Mouse (Mus musculus) embryonic facial prominence, embryonic 14.5 days (tissue): ENCODE data around the gene 1700025G04Rik. TPM values are rescaled to one million over a fixed set of nuclear protein-coding genes. Genes with fewer than 3 reads are reported as not detected.

Experiments
- ATAC-seq: fragments of 200-750 bp; cut with Nextera tagmentation; 2 replicates; pipeline ENCODE4 v1.8.0; 2017; ENCODE audit warnings: low read depth, moderate number of reproducible peaks, moderate TSS enrichment
- DNase-seq: peaks from one replicate; pipeline ENCODE4 v3.0.0-alpha.2; 2015; ENCODE audit warnings: low spot score
- H3K27ac ChIP-seq: fragments of 300-500 bp; sonication (generic); replicated peaks from 2 replicates; pipeline ENCODE4 v1.5.1; 2014; ENCODE audit warnings: low read depth, mild to moderate bottlenecking, low read length, moderate library complexity
- H3K27me3 ChIP-seq: fragments of 300-500 bp; sonication (generic); replicated peaks from 2 replicates; pipeline ENCODE4 v1.6.1; 2014; ENCODE audit warnings: low read length; ENCODE audit not compliant: control insufficient read depth, insufficient read depth
- H3K36me3 ChIP-seq: fragments of 300-500 bp; sonication (generic); 2 replicates; pipeline ENCODE4 v1.6.1; 2014; ENCODE audit warnings: low read length, mixed read lengths; ENCODE audit not compliant: control insufficient read depth, insufficient read depth
- H3K4me1 ChIP-seq: fragments of 300-500 bp; sonication (generic); 2 replicates; pipeline ENCODE4 v1.6.1; 2014; ENCODE audit warnings: antibody characterized with exemption, low read length; ENCODE audit not compliant: control insufficient read depth, insufficient read depth
- H3K4me2 ChIP-seq: fragments of 300-500 bp; sonication (generic); 2 replicates; pipeline ENCODE4 v1.6.1; 2014; ENCODE audit warnings: low read depth, mild to moderate bottlenecking, low read length, moderate library complexity, mixed read lengths
- H3K4me3 ChIP-seq: fragments of 300-500 bp; sonication (generic); 2 replicates; pipeline ENCODE4 v1.5.1; 2014; ENCODE audit warnings: low read depth, mild to moderate bottlenecking, low read length
- H3K9ac ChIP-seq: fragments of 300-500 bp; sonication (generic); 2 replicates; pipeline ENCODE4 v1.6.1; 2014; ENCODE audit warnings: low read depth, mild to moderate bottlenecking, low read length, moderate library complexity, mixed read lengths
- H3K9me3 ChIP-seq: fragments of 300-500 bp; sonication (generic); 2 replicates; pipeline ENCODE4 v1.6.1; 2016; ENCODE audit warnings: low read length; ENCODE audit not compliant: control insufficient read depth
- WGBS: fragments of 180-500 bp; shearing (Covaris S2); extraction: QIAGEN DNeasy Blood & Tissue Kit; methylation state at CpG from one replicate; pipeline ENCODE4 v1.1.7; 2014; 5-methylcytosine and 5-hydroxymethylcytosine counted together
- polyA plus RNA-seq: library from polyadenylated mRNA; unstranded; fragments of >200 nt; fragmentation: Nextera tagmentation; extraction: Ambion mirVana; gene quantifications from 2 replicates; pipeline ENCODE4 v1.2.1, GENCODE M21; 2014

Gene 1700025G04Rik
- 35.5 and 37.0 TPM in 2 replicates for polyA plus RNA-seq

DNA sequence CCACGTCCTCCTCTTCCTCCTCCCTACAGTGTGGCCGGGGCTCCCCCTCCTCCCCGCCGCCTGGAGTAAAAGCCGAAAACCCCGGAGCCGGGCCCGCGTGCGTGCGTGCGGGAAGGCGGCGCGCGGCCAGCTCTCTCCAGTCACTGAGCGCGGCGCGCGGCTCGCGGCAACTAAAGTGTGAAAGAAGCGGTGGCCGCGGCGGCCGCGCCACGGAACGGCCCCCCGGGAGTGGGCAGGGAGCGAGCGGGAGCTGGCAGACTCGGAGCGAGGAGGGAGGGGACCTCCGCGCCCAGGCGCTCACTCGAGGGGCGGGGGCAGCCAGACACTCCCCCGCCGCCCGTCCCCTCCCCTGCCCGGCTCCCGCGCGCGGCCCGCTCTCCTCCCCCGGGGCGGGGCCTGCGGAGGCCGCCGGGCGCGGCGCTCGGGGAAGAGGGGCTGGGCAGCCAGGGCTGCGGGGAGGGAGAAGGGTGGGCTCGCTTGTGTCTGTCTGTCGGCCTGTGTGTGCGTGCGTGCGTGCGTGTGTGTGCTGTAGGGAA is at the start of gene 1700025G04Rik:
TSS of gene 1700025G04Rik (minus strand) at position 108 of the 536 bp plus-strand sequence.
- Histone ChIP-seq H3K4me2 (peak within 1 kb of the TSS; percentile 85), H3K4me3 (peak within 1 kb of the TSS; percentile 91), H3K4me1 (peaks cover 39% of the 10 kb centered on the region), H3K9me3 (no peaks in the 10 kb centered on the region), H3K27me3 (no peaks in the 10 kb centered on the region), H3K36me3 (no peaks in the 10 kb centered on the region), H3K27ac (peak within 1 kb of the TSS; percentile 88), H3K9ac (peak within 1 kb of the TSS; percentile 80)
- ATAC-seq (peak; percentile 92), DNase-seq (peak; percentile 95)
- WGBS, result under 1% methylated on average over 37 of the region's 66 CpGs

DNA sequence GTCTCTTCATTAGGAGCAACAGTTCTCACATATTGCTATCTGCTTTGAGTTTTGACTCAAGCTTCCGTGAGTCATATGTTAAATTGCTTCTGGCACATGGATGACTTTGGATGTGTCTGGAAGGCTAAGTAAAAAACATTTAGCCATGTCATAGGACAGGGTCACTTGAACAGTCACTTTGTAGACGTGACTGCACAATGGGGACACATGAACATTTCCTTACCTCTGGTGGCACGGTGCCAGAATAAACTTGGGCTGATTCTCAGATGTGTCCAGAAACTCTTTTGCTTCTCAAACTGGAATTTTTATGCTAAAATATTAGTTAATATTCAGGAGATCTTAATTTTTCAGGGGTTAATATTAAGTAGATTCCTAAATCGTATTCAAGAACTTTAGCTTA is 49.6 kb upstream of the 1700025G04Rik start:
- no peaks in the 10 kb centered on the region for H3K4me1 ChIP-seq
- WGBS, result 79% methylated on average over 4 of the region's 4 CpGs

DNA sequence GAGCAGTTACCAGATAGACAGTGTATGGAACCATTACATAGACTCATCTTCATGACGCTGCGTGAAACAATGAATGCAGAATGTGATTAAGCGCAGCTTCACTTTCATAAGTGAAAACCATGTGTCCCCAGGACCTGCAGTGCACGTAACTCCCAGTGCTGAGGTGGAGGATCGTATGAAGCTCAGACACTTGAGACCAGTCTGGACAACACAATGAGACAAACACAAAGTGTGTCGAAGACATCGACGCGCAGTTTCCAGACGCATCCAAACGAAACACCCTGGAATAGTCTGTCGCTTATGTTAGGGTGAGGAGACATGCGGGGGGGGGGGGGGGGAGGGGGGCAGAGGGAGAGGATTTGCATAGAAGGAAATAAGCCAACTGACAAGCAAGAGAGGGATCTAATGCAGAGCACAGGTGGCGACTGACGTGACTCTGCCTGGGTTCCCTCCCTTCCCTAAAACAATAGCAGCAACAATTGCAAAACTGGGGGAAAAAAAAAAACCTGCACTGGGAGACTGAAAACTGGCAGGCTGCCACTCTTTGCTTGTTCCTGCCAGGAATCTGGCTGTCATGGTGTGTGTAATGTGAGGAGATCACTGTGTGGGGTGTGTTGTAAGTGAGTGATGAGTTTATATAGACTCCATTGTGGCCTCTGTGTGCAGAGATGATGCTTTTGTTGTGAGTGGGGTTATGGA is 40.3 kb upstream of the 1700025G04Rik start:
- Histone ChIP-seq H3K27ac (no peak overlapping the region), H3K9ac (no peak overlapping the region), H3K9me3 (no peaks in the 10 kb centered on the region), H3K36me3 (no peaks in the 10 kb centered on the region), H3K4me3 (no peak overlapping the region), H3K4me1 (no peaks in the 10 kb centered on the region), H3K4me2 (peak overlapping the region; percentile 20; the same call in 1 of the 2 replicates), H3K27me3 (no peaks in the 10 kb centered on the region)
- 70% methylated on average over 14 of the region's 15 CpGs for WGBS
- ATAC-seq (peak; percentile 76), DNase-seq (peak; percentile 89)

More for the DNA sequence above, 49.6 kb upstream of the 1700025G04Rik start:
- ATAC-seq (no peak), DNase-seq (no peak)
- no peak overlapping the region for H3K27ac ChIP-seq
- H3K4me3 ChIP-seq, result no peak overlapping the region
- no peak overlapping the region for H3K4me2 ChIP-seq
- H3K9me3 ChIP-seq, result peaks cover 11% of the 10 kb centered on the region
- no peaks in the 10 kb centered on the region for H3K27me3 ChIP-seq
- H3K36me3 ChIP-seq, result no peaks in the 10 kb centered on the region
- no peak overlapping the region for H3K9ac ChIP-seq

DNA sequence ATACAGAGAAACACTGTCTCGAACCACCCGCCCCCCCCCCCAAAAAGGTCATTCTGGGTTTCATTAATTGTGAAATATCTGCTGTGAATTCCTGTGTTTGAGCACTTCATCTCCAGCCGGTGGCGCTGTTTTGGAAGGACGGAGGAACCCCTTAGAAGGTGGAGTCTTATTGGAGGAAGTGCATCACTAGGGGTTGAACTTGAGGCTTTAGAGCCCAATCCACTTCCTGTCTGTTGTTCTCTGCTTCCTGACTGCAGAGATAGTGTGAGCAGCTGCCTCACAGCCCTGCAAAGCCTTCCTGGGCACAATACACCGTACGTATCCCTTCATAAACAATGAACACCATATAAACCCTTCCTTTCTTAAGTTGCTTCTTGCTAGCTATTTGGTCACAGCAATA is 35.5 kb upstream of the 1700025G04Rik start:
- DNase-seq (no peak), ATAC-seq (no peak)
- Histone ChIP-seq H3K4me2 (no peak overlapping the region), H3K27me3 (no peaks in the 10 kb centered on the region), H3K4me1 (no peaks in the 10 kb centered on the region), H3K4me3 (no peak overlapping the region), H3K27ac (no peak overlapping the region), H3K9ac (no peak overlapping the region), H3K9me3 (no peaks in the 10 kb centered on the region), H3K36me3 (no peaks in the 10 kb centered on the region)
- 91% methylated on average over 7 of the region's 7 CpGs for WGBS

DNA sequence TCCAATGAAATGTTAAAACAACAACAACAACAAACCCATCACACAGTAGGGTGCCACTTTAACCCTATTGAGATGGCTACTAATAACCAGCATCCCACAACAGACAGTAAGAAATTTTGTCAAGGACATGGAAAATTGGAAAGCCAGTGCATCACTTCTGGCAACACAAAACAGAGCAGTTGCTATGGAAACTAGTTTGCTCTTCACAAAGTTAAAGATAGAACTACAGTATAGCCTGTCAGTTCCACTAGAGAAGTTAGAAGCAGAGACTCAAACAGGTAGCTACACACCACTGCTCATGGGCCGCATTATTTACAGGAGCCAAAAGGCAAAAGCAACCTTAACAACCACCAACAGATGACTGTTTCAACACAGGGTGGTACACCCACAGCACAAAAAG is 20.2 kb upstream of the 1700025G04Rik start:
- Histone ChIP-seq H3K4me3 (no peak overlapping the region), H3K36me3 (no peaks in the 10 kb centered on the region), H3K4me1 (no peaks in the 10 kb centered on the region), H3K27ac (no peak overlapping the region), H3K9me3 (no peaks in the 10 kb centered on the region), H3K27me3 (no peaks in the 10 kb centered on the region), H3K4me2 (no peak overlapping the region), H3K9ac (no peak overlapping the region)
- 92% methylated on average over 1 of the region's 1 CpGs for WGBS
- ATAC-seq (no peak), DNase-seq (no peak)

DNA sequence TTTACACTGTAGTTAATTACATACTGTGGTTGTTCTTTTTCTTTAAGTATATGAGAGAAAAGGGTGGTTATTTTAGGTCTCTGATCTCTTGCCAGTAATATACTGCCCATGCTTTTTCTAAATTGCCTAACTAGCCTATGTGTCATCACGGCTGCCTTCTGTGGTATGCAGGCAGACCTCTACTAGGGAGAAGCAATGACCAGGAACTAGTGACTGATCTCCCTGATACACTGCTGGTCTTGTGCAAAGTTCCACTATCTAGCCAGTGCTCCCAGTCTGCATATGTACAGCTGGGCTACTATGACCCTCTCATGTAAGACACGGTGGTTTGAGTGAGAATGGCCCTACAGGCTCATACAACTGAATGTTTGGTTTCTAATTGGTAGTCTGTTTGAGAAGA is 16.2 kb upstream of the 1700025G04Rik start:
- H3K4me3 ChIP-seq, result no peak overlapping the region
- WGBS, result 67% methylated on average over 2 of the region's 2 CpGs
- no peak overlapping the region for H3K4me2 ChIP-seq
- no peak for ATAC-seq
- H3K9me3 ChIP-seq, result no peaks in the 10 kb centered on the region
- H3K4me1 ChIP-seq, result no peaks in the 10 kb centered on the region
- no peaks in the 10 kb centered on the region for H3K36me3 ChIP-seq
- H3K27ac ChIP-seq, result no peak overlapping the region
- DNase-seq, result no peak
- no peak overlapping the region for H3K9ac ChIP-seq
- no peaks in the 10 kb centered on the region for H3K27me3 ChIP-seq

DNA sequence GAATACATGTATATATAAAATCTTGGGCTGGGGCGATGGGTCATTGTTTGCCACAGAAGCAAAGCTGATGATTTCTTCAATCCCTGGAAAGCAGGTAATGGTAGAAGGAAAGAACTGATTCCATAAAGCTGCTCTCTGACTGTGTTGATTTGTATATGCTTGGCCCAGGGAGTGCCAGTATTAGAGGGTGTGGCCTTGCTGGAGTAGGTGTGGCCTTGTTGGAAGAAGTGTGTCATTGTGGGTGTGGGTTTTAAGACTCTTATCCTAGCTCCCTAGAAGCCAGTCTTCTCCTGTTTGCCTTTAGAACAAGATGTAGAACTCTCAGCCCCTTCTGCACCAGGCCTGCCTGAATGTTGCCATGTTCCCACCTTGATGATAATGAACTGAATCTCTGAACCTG is 15.3 kb upstream of the 1700025G04Rik start:
- ATAC-seq (no peak), DNase-seq (no peak)
- 92% methylated on average over 1 of the region's 1 CpGs for WGBS
- H3K4me2 ChIP-seq, result no peak overlapping the region
- H3K9me3 ChIP-seq, result no peaks in the 10 kb centered on the region
- no peak overlapping the region for H3K4me3 ChIP-seq
- no peaks in the 10 kb centered on the region for H3K27me3 ChIP-seq
- H3K4me1 ChIP-seq, result no peaks in the 10 kb centered on the region
- no peaks in the 10 kb centered on the region for H3K36me3 ChIP-seq
- H3K27ac ChIP-seq, result no peak overlapping the region
- no peak overlapping the region for H3K9ac ChIP-seq

DNA sequence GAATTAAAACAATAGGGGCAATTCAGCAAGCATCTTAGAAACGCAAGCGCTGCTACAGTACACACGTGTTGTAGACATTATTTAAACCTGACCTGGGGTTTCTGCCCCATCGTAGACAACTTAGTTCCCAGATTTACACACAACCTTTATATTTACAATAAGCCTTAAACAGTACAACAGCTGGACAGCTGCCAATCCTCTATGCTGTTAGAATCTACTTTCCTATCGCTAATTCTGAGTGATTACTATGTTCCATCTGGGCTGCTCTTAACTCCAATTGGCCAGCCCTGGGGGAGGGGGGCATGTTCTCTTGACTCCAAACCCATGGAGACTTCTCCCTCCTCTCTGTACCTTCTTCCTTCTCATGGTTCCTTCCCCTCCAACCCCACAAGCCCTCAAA is 11.8 kb upstream of the 1700025G04Rik start:
- no peaks in the 10 kb centered on the region for H3K27me3 ChIP-seq
- H3K9me3 ChIP-seq, result 0 out of 2 replicates have a peak, but pooled peaks cover 3% of the 10 kb centered on the region
- DNase-seq, result no peak
- ATAC-seq, result no peak
- no peak overlapping the region for H3K4me3 ChIP-seq
- no peak overlapping the region for H3K27ac ChIP-seq
- H3K4me1 ChIP-seq, result peaks cover 3% of the 10 kb centered on the region; the same call in 1 of the 2 replicates
- 55% methylated on average over 5 of the region's 5 CpGs for WGBS
- H3K9ac ChIP-seq, result no peak overlapping the region
- no peak overlapping the region for H3K4me2 ChIP-seq
- H3K36me3 ChIP-seq, result no peaks in the 10 kb centered on the region

DNA sequence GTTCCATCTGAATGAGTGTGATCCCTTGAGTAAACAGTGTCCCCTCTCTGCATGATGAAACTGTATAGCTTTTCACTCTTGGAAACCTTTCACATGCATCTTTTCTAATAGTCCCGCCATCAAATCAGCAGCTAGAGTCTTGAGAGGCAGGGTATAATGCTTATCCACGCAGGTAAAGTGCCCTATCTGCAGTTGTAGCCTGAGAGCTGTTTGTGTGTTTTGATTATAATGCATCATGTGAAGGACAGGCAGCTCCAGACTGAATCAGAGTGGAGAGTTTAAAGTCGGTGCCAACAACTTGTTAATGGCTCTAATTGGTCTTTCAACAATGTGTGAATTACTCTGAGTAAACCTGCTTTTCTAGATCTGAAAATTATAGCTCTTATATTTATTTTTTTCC is 6.1 kb upstream of the 1700025G04Rik start:
- H3K27ac ChIP-seq, result no peak overlapping the region
- H3K4me2 ChIP-seq, result no peak overlapping the region
- DNase-seq (no peak), ATAC-seq (peak; percentile 53; the same call in 1 of the 2 replicates)
- H3K4me3 ChIP-seq, result no peak overlapping the region
- WGBS, result 56% methylated on average over 3 of the region's 3 CpGs
- no peaks in the 10 kb centered on the region for H3K36me3 ChIP-seq
- 0 out of 2 replicates have a peak, but pooled peaks cover 3% of the 10 kb centered on the region for H3K9me3 ChIP-seq
- peaks cover 7% of the 10 kb centered on the region; the same call in 1 of the 2 replicates for H3K4me1 ChIP-seq
- H3K9ac ChIP-seq, result no peak overlapping the region
- no peaks in the 10 kb centered on the region for H3K27me3 ChIP-seq
